Mouse (Mus musculus): ENCODE measurements around the gene Adat3. TPM values are rescaled to one million over a fixed set of nuclear protein-coding genes. Genes with fewer than 3 reads are reported as not detected.
"Not testable (repeated sequence)": the region's sequence is repeated elsewhere in the genome, so short reads cannot be mapped to it uniquely, and the experiment has no call there.

Adat3 gene
- total RNA-seq, 2 experiments from 2014 or later, result 0.08 to 0.57 TPM

- ATAC-seq (replicated peaks; ENCODE audit: poor library complexity), result peak; percentile 51
These were observed 24.4 kb upstream of the Adat3 start for GRCm38 (mm10) chr10:80578131-80578750.

DNA sequence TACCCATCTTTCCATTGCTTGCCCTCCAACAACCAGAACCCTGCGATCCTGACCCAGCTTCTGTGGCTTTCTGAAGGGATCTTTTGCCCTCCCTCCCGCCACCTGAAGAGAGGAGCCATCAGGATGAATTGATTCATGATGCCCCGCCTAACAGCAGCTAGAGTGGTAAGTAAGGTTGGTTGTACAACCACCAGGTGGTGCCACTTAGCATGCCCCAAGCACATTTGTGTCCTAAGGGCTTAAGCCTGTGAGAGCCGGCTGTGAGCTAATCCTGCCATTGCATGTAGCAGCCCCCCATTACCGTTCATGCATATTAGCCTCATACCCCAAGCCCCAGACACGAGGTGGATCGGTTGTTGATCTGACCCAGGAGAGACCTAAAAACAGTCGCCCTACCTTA, 23.8 kb upstream of the Adat3 start:
- peak; percentile 51 for ATAC-seq (replicated peaks; ENCODE audit: poor library complexity)

DNA sequence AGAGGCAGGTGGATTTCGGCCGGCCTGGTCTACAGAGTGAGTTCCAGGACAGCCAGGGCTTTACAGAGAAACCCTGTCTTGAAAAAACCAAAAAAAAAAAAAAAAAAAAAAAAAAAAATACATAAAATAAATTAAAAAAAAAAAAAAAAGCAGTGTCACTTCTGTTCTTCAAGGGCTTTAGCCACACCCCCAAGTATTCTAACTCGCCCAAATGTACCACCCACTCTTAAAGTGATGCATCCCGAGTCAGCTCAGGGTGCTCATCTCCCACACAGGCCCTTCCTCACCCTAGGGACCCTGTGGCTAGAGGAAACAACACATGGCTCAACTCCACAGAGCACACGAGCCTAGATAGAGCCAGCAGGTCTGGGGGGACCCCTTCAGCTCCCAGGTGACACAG, 19.6 kb upstream of the Adat3 start:
- ATAC-seq (replicated peaks; ENCODE audit: poor library complexity), result no peak

DNA sequence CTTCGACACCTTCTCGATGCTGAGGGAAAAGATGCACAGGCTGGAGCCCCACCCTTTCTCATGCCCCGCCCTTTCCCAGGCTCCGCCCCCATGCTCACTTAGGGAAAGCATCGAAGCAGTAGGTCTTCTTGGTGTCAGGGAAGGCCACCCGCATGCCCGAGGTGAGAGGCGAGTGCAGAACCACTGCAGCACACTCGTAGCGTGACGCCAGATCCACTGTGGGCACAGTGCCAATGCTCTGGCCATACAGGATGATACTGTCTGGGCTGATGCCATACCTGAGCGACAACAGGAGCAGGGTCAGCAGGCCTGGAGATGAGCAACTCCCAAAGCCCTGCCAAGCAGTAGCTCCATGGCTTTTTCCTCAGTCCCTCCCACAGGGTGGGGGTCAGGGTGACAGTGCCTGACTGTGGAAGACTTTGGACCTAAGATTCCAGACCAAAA, 18.6 kb upstream of the Adat3 start:
- ATAC-seq (replicated peaks; ENCODE audit: poor library complexity), result no peak

- ATAC-seq (replicated peaks; ENCODE audit: poor library complexity), result no peak
These were observed 17.8 kb upstream of the Adat3 start for GRCm38 (mm10) chr10:80584642-80585552.

DNA sequence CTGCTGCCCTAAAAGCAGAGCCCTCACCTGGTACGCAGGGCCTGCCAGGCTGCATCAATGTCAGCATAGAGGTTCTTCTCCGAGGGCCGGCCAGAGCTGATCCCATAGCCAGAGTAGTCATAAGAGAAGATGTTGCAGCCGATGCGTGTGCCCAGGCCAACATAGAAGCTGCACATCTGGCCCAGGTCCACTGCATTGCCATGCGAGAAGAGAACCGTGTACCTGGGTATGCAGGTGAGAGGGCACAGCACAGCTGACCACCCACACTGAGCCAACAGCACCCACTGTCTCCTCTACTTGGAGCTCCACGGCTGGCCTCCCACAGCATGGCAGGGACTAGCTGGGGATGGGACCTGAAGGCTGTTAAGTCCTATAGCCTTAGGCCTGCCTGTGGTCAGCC, 17.1 kb upstream of the Adat3 start:
- ATAC-seq (replicated peaks; ENCODE audit: poor library complexity), result no peak

DNA sequence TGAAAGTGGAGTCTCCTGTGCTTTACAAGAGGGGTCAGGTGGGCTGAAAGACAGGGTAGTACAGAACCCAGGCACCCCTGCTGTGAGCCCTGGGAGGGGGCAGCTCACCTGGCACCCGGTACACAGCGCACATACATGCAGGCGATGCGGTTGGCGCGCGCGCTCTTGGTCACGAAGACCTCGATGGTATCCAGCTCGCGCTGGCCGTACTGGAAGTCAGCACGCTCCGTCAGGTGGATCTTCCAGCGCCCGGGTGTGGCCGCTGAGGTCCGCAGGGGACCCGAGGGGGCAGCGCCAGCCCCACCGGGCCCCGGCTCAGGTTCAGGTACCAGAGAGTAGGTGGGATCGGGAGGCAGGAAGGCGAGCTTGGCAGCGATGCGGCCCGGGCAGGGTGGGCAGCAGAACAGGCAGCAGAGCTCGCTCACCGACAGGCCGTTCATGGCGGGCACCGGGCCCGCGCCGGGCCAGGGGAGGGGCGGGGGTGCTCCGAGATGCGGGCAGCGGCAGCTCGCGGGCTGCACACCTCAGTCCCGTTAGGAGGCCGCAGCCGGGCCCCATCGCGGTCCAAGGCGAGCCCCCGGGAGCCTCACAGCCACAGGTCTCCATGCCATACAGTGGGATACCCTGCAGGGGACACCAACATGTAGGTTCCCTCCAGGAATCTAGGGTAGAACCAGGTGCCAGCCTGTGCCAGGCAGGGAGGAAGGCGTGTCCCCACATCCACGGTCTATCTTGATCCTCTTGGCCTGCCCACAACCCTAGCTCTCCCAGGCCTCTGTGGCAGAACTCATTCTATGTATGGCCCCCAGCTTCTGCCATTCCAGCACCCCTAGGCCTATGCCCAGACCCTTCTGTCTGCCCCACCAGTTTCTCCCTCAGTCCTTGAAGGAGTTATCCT, 16.0 kb upstream of the Adat3 start:
- no peak for ATAC-seq (replicated peaks; ENCODE audit: poor library complexity)

DNA sequence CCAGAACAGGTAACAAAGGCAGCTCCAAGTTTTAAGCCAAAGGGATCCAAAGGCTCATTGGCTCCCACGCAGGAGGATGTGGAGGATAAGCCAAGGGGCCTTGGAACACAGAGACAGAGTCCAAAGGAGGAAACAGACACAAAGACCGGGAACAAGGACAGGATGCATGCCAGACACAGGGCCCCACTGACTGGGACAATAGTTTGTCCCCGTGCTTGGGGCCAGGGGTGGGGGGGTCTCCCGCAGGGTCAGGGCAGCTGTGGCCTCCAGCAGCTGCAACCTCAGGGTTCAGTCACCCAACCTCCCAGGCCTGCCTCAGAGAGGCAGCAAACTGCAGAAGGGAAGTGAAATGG, 15.4 kb upstream of the Adat3 start:
- no peak for ATAC-seq (replicated peaks; ENCODE audit: poor library complexity)

DNA sequence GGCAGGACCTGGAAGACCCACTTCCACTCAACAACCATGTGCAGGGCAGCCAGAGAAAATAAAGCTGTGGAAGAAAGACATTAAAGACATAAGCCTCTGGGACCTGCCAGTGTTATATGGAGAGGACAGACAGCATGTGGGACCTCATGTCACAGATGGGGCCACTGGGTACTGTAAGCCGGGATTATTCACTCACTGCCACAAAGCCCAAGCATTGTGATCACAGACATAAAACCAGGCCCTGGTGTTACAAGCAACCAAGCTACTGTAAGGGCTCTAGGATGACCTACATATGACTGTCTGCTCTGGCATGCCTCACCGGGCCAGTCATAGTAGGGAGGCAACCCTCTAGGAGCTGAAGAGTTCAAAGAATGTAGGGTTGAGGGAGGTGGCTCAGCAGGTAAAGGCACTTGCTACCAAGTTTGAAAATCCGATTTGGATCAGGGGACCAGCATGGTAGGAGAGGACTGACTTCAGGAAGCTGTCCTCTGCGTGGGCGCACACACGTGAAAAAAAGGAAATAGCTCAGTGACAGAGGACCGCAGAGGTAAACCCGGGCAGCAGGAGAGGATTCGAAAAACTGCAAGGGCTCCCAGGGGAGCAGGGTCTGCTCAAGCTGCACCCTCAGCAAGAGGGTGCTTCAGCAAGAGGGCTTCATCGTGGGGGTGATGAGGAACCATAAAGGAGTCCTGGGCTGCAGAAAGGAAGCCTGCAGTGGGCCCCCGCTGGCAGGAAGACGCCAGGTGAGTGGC, 13.4 kb upstream of the Adat3 start:
- ATAC-seq (replicated peaks; ENCODE audit: poor library complexity), result no peak

- ATAC-seq (replicated peaks; ENCODE audit: poor library complexity), result peak; percentile 97
These were observed 12.5 kb upstream of the Adat3 start, which contains the start of gene Abhd17a for GRCm38 (mm10) chr10:80589879-80590854. Abhd17a (minus strand) TSS chr10:80590341.

DNA sequence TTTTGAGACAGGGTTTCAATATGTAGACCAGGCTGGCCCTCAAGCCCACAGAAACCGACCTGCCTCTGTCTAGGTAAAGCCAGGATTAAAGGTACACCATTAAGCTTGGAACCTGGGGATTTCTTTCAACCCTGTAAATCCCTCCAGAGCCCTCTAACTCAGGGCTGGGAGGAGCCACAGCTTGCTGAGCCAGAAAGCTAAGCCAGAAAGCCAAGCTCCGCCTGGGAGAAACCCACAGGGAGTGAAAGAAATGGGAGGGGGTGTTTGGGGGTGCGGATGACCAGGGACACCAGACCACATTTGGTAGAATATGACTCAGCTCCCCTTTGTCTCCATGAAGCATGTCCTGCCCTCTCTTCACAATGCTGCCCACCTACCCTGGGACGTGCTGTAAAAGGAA, 6.4 kb upstream of the Adat3 start:
- no peak for ATAC-seq (replicated peaks; ENCODE audit: poor library complexity)

- ATAC-seq (replicated peaks; ENCODE audit: poor library complexity), result no peak
These were observed 684 bp downstream of the Adat3 start for GRCm38 (mm10) chr10:80603364-80603763.

DNA sequence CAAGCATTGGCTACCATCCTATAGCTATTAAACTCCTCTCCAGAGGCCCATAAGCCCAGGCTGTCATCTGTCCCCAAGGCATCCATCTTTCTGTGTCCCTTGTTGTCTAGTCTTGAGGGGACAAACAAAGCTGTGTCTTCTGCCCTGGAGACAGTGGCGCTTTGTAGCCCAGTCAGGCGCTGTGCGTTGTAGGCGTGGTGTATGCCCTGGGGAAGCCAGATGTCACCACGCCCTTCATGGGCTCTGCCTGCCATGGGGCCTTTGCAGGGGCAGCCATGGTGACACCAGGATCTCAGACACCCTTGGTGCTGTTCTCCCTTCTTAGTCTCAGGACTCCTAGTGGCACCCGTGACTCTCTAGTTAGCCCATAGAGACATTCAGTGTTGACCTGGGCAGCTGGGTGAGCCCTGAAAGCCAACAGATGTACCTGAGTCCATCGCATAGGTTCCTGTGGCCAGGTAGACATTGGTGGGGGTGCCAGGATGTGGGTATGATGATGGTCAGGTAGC, 1.4 kb downstream of the Adat3 start:
- ATAC-seq (replicated peaks; ENCODE audit: poor library complexity), result peak; percentile 49

DNA sequence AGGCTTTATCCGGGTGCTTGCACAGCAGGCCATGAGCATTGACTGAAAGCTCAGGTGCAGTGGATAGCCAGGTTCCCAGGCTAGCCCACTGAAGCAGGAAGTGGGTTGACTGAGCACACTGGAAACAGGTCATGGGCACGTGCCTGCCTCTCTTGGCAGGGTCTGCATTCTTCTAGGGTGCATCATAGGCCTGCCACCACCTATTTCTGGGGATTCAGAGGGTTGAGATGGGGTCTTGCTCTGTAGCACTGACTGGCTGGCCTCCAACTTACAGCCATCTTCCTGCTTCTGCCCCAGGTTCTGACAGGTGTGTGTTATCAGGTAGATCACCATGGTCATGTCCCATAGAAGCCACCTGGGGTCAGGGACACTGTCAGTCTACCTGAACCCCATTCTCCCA, 2.3 kb downstream of the Adat3 start:
- no peak for ATAC-seq (replicated peaks; ENCODE audit: poor library complexity)

GRCm38 (mm10) chr10:80605721-80606120, 3.0 kb downstream of the Adat3 start, which contains the start of gene Gm49322:
Gm49322 (plus strand) TSS chr10:80606021.
- ATAC-seq (replicated peaks; ENCODE audit: poor library complexity), result not testable (repeated sequence)

GRCm38 (mm10) chr10:80606306-80606705, 3.6 kb downstream of the Adat3 start:
- no peak for ATAC-seq (replicated peaks; ENCODE audit: poor library complexity)

DNA sequence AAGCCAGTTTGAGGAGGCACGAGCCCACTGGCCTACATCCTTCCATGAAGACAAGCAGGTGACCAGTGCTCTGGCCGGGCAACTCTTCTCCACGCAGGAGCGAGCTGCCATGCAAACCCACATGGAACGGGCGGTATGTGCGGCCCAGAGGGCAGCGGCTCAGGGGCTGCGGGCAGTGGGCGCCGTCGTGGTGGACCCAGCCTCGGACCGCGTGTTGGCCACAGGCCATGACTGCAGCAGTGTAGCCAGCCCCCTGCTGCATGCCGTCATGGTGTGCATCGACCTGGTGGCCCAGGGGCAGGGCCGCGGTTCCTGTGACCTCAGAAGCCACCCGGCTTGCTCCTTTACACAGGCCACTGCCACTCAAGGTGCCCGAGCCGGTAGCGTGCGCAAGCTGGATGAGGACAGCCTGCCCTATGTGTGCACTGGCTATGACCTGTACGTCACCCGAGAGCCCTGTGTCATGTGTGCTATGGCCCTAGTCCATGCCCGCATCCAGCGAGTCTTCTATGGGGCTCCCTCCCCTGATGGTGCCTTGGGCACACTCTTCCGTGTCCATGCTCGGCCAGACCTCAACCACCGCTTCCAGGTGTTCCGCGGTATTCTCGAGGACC, 4.2 kb downstream of the Adat3 start:
- ATAC-seq (replicated peaks; ENCODE audit: poor library complexity), result no peak

GRCm38 (mm10) chr10:80608435-80608834, 5.8 kb downstream of the Adat3 start:
- no peak for ATAC-seq (replicated peaks; ENCODE audit: poor library complexity)

Measured in megakaryocyte progenitor cell, adult 5-6 weeks (primary cell).